Mouse (Mus musculus) ovary, postnatal 14 days (tissue): ENCODE measurements around the gene Gm9972.

Experiments
- DNase-seq: peaks from one replicate; pipeline ENCODE4 v3.0.0; 2022; ENCODE audit warnings: low spot score

The Gm9972 gene

GRCm38 (mm10) chr11:43035446-43035845, at the start of gene Gm9972:
Gene Gm9972, plus strand, starts transcription at chr11:43035746.
- no peak for DNase-seq

- peak; percentile 9 for DNase-seq
Observed at GRCm38 (mm10) chr11:42999188-42999587, 36.4 kb upstream of the Gm9972 start.

- no peak for DNase-seq
Observed at GRCm38 (mm10) chr11:43011941-43012340, 23.6 kb upstream of the Gm9972 start.

GRCm38 (mm10) chr11:43012980-43013379, 22.6 kb upstream of the Gm9972 start:
- DNase-seq = no peak

- DNase-seq = no peak
Observed at GRCm38 (mm10) chr11:43023109-43023688, 12.3 kb upstream of the Gm9972 start.

- no peak for DNase-seq
Observed at GRCm38 (mm10) chr11:43029813-43030212, 5.7 kb upstream of the Gm9972 start.

GRCm38 (mm10) chr11:43032141-43032540, 3.4 kb upstream of the Gm9972 start:
- DNase-seq = no peak

GRCm38 (mm10) chr11:43045871-43046548, 10.5 kb downstream of the Gm9972 start:
- no peak for DNase-seq

- DNase-seq = no peak
Observed at GRCm38 (mm10) chr11:43049363-43049762, 13.8 kb downstream of the Gm9972 start.

GRCm38 (mm10) chr11:43054972-43055371, 19.4 kb downstream of the Gm9972 start:
- no peak for DNase-seq

GRCm38 (mm10) chr11:43059437-43059970, 24.0 kb downstream of the Gm9972 start:
- no peak for DNase-seq

GRCm38 (mm10) chr11:43062286-43062685, 26.7 kb downstream of the Gm9972 start:
- DNase-seq = no peak

- no peak for DNase-seq
Observed at GRCm38 (mm10) chr11:43086309-43087050, 50.9 kb downstream of the Gm9972 start.
